Mouse (Mus musculus) skeletal muscle tissue, postnatal 0 days (tissue): ENCODE results near the gene Cdc42bpg. TPM values are rescaled to one million over a fixed set of nuclear protein-coding genes. Genes with fewer than 3 reads are reported as not detected.

Experiments
- microRNA counts: library from miRNA; unstranded; fragments of <30 nt; microRNA quantifications from one replicate; lab custom pipeline; 2015
- microRNA-seq, 2 experiments: library from miRNA; unstranded; fragments of <30 nt; microRNA quantifications; one replicate each; pipeline ENCODE4; 2016
- polyA plus RNA-seq: library from polyadenylated mRNA; unstranded; fragments of >200 nt; fragmentation: Nextera tagmentation; extraction: Ambion mirVana; gene quantifications from 2 replicates; pipeline ENCODE4 v1.2.1, GENCODE M21; 2015

Gene Cdc42bpg
- polyA plus RNA-seq = 0.41 and 0.46 TPM in 2 replicates

DNA sequence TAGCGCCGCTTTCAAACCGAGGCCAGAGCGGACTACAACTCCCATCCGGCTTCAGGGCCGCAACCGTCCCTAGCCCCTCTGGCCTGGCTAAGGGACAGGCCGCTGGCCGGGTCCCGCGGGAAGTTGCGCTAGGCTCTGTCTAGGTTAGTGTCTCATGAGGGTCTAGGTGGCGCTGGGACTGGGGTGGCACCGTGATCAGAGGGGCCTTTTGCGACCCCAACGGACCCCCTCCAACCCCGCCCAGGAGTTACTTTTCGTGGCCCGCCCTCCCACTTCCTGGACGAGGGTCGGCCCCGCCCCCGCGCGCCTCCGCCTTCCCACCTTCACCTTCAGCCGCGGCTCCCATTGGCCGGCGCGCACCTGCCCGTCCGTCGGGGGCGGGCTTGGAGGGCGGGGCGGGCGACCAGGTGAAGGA, at the start of gene Cdc42bpg:
TSS of gene Cdc42bpg (plus strand) at position 320 of the 415 bp plus-strand sequence.

DNA sequence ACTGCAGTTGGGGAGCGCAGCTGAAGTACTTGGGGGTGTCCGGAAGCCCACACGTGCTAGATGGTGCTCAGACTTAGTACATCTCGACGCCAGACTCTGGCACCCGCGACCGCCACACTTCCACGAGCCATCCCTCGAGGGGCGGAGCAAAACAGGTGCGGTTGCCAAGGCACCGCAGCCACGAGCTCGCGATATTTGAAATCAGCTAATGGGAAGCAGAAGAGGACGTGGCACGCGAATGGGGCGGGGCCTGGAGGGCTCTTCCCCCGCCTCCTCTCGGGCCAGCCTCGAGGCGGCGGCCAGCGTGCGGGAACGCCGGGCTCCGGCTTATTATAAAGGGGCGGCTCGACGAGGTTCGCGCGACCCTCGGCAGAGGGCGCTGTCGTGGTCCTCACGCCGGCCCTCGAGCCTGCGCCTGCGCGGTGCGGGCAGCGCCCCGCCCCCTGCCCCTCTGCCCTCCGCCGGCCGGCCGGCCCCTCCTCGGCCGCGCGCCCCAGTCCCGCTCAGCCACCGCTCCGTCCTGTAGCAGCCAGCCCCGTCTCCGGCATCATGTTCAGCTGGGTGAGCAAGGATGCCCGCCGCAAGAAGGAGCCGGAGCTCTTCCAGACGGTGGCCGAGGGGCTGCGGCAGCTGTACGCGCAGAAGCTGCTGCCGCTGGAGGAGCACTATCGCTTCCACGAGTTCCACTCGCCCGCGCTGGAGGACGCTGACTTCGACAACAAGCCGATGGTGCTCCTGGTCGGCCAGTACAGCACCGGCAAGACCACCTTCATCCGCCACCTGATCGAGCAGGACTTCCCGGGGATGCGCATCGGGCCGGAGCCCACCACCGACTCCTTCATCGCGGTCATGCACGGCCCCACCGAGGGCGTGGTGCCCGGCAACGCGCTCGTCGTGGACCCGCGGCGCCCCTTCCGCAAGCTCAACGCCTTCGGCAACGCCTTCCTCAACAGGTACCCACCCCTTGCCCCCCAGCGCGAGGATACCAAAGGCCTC, 29.5 kb upstream of the Cdc42bpg start, which contains the start of gene Ehd1:
TSS of gene Ehd1 (plus strand) at position 300 of the 996 bp plus-strand sequence.

DNA sequence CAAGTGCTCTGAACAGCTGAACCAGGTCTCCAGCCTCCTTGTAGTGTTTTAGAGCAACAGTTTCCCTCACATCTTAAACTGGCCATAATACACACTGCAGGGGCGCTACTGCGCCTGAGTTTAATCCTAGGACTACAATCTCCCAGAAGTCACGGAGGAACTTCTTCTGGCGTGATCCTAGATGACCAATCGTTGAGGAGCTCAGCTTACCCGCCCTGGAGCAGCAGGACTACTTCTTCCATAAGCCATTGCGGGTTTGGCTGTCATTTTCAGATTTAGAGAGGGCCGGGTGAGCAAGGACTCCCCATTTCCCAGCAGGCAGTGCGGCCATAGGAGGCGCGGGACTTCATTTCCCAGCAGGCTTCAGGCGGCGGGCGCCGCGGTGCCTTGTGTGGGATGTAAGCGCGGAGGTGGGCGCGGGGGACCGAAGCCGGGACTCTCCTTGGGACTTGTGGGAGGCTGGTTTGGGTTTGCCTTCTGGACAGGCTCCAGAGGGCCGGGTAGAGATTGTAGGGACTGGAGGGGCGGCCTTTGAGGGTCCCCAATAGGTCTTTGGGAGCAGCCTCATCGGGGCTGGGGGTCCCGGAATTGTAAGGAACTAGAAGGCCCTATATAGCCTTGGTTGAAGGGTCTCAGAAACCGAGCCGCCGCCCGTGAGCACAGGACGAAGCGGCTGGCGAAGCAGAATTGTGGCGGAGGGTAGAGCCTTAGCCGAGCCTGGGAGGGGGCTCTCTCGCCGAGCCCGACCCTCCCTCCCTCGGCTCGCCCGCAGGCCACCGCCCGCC, 28.6 kb downstream of the Cdc42bpg start, which contains the start of gene Men1:
TSS of gene Men1 (plus strand) at position 307 of the 785 bp plus-strand sequence.

GRCm38 (mm10) chr19:6340524-6341452, 34.5 kb downstream of the Cdc42bpg start, which contains the start of gene Map4k2:
Gene Map4k2, plus strand, starts transcription at chr19:6341135.

GRCm38 (mm10) chr19:6363411-6364240, 57.4 kb downstream of the Cdc42bpg start, which contains the start of gene Sf1:
Gene Sf1, plus strand, starts transcription at chr19:6363690.

MicroRNAs encoded within 50 kb of the gene (microRNA counts, 519-probe panel; counts per million panel counts)
- microRNA mmu-miR-192 (lab: Ali Mortazavi, UCI) = 296 counts per million, percentile 58 among the panel's probes with 10 or more counts

Small RNA genes lying within 50 kb of the gene (microRNA-seq; reads per million reads assigned to microRNA genes)
- 57.7 to 58.0 reads per million in 2 experiments for gene Mir192
- 23.7 to 28.6 reads per million in 2 experiments for gene Mir194-2
- gene Mir6989 = 0.10 to 0.64 reads per million in 2 experiments

Other genes with a start within 250 kb of the Cdc42bpg start
- 44.8 and 52.0 TPM in 2 replicates for gene Mrpl49, start 248.7 kb upstream of the Cdc42bpg start, polyA plus RNA-seq
- 518 and 572 TPM in 2 replicates for gene Fau, start 248.6 kb upstream of the Cdc42bpg start, polyA plus RNA-seq
- 26.3 and 30.6 TPM in 2 replicates for gene Znhit2, start 245.3 kb upstream of the Cdc42bpg start, polyA plus RNA-seq
- gene Tm7sf2, start 238.1 kb upstream of the Cdc42bpg start, polyA plus RNA-seq = 34.1 and 41.6 TPM in 2 replicates
- gene Vps51, start 229.2 kb upstream of the Cdc42bpg start, polyA plus RNA-seq = 30.0 and 31.2 TPM in 2 replicates
- not detected in 2 replicates for gene Tmem262, start 226.4 kb upstream of the Cdc42bpg start, polyA plus RNA-seq
- 0.35 and 0.45 TPM in 2 replicates for gene Gm28374, start 224.2 kb upstream of the Cdc42bpg start, polyA plus RNA-seq
- 31.9 and 37.9 TPM in 2 replicates for gene Zfpl1, start 221.5 kb upstream of the Cdc42bpg start, polyA plus RNA-seq
- 6.3 and 7.4 TPM in 2 replicates for gene Cdca5, start 221.5 kb upstream of the Cdc42bpg start, polyA plus RNA-seq
- gene AC131692.1, start 212.0 kb upstream of the Cdc42bpg start, polyA plus RNA-seq = not detected in 2 replicates
- 0.06 and 0.17 TPM in 2 replicates for gene Naaladl1, start 200.7 kb upstream of the Cdc42bpg start, polyA plus RNA-seq
- 27.7 and 29.1 TPM in 2 replicates for gene Sac3d1, start 187.8 kb upstream of the Cdc42bpg start, polyA plus RNA-seq
- 19.0 and 19.4 TPM in 2 replicates for gene Snx15, start 178.2 kb upstream of the Cdc42bpg start, polyA plus RNA-seq
- gene Batf2, start 165.5 kb upstream of the Cdc42bpg start, polyA plus RNA-seq = 0.27 and 0.34 TPM in 2 replicates
- gene Arl2, start 164.9 kb upstream of the Cdc42bpg start, polyA plus RNA-seq = 103 and 109 TPM in 2 replicates
- not detected in 2 replicates for gene Majin, start 122.1 kb upstream of the Cdc42bpg start, polyA plus RNA-seq
- not detected in 2 replicates for gene Gpha2, start 80.1 kb upstream of the Cdc42bpg start, polyA plus RNA-seq
- gene Ppp2r5b, start 70.6 kb upstream of the Cdc42bpg start, polyA plus RNA-seq = 14.8 and 16.1 TPM in 2 replicates
- gene Atg2a, start 64.8 kb upstream of the Cdc42bpg start, polyA plus RNA-seq = 4.6 and 5.9 TPM in 2 replicates
- 59.1 and 78.1 TPM in 2 replicates for gene Ehd1, start 29.7 kb upstream of the Cdc42bpg start, polyA plus RNA-seq
- gene Men1, start 28.5 kb downstream of the Cdc42bpg start, polyA plus RNA-seq = 18.5 and 21.1 TPM in 2 replicates
- gene Map4k2, start 34.7 kb downstream of the Cdc42bpg start, polyA plus RNA-seq = 4.4 and 4.9 TPM in 2 replicates
- 45.9 and 50.2 TPM in 2 replicates for gene Sf1, start 57.2 kb downstream of the Cdc42bpg start, polyA plus RNA-seq
- 1,248 and 1,567 TPM in 2 replicates for gene Pygm, start 77.9 kb downstream of the Cdc42bpg start, polyA plus RNA-seq
- 77.1 and 83.7 TPM in 2 replicates for gene Rasgrp2, start 92.9 kb downstream of the Cdc42bpg start, polyA plus RNA-seq
- gene Nrxn2, start 112.3 kb downstream of the Cdc42bpg start, polyA plus RNA-seq = 0.54 and 0.63 TPM in 2 replicates
- gene Slc22a12, start 236.6 kb downstream of the Cdc42bpg start, polyA plus RNA-seq = not detected in 2 replicates